Mouse (Mus musculus): ENCODE data around the gene Psmd13. TPM values are rescaled to one million over a fixed set of nuclear protein-coding genes. Genes with fewer than 3 reads are reported as not detected.

The Psmd13 gene
- total RNA-seq, 2 experiments from 2014 or later, result 118 to 127 TPM

DNA sequence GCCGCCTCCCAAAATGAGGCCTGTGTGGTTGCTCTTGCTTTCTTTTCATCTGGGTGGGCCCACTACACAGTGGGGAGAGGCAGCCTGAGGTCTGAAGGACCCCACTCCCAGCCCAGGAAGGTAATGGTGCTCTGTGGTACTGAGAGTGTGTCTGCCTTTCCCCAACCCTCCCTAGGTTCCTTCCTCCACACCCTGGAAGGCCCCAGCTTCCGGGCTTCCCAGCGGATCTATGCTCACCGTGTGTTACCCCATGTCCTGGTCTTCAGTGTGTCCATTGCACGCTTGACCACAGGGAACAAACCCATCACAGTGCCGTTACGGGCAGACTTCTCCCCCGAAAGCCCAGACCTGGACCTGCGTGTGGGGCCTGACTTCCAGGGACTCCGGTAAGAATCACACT, 61.0 kb downstream of the Psmd13 start:
- DNase-seq, result no peak

DNA sequence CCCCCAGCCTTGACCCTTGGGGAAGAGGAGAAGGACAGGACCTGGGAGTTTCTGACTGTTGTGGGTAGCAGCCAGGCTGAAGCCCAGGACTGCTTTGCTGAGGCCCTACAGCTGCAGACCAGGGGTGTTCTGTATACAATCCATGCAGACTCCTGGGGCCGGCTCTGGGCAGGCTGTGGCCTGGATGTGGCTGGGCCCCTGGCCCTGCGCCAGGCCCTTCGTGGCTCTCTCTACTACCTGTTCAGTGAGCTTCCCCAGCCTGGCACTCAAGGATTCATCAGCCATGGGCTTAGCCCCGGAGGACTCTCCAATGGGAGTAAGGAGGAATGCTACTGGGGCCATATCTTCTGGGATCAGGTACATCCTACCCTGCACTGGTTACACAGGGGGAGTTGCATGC, 61.6 kb downstream of the Psmd13 start:
- DNase-seq, result peak in 1 of 2 experiments; percentile 14

DNA sequence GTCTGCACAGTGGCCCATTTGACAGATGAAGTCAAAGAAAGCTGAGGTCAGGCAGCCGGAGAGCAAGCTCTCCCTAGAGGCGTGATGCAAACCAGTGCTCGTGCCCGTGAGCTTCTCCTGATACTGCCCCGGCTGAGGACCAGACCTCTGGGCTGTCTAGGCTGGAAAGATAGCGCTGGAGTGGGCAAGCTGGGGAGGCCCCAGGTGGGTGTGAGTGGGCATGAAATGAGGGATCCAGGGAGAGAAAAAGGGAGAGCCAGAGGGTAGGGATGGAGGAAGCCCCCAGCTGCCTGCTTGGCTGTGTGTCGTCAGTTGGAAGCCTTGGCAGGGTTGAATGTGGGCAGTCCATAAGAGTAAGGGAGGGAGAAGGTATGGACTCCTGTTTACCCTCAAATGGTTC, 62.5 kb downstream of the Psmd13 start:
- DNase-seq, result no peak

DNA sequence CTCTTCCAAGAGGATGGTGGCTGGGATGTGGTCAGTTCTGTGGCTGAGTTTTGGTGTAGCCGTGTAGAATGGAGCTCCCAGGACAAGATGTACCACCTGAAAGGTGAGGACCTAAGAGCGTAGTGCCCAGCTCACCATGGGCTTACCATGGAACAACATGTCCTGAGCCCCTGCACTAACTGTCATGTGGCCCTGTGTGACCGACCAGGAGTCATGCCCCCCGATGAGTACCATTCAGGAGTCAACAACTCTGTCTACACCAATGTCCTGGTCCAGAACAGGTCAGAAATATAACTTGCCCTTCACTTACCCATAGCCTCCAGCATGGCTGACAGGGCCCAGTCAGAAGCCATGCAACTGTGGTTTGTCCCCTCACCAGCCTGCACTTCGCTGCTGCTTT, 63.5 kb downstream of the Psmd13 start:
- DNase-seq, result no peak

DNA sequence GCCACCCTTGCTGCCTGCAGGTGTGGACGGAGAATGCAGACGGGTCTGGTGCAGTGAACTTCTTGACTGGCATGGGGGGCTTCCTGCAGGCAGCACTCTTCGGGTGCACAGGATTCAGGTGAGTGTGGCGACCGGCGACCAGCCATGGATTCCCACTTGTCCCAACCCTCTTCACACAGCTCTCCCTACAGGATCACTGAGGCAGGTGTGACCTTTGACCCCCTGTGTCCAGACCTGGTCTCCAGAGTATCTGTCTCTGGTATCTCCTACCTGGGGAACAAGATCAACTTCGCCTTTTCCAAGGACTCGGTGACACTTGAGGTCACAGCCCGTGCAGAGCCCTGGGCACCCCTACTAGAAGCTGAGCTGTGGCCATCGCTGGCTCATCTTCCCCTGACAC, 64.5 kb downstream of the Psmd13 start:
- DNase-seq, result no peak

DNA sequence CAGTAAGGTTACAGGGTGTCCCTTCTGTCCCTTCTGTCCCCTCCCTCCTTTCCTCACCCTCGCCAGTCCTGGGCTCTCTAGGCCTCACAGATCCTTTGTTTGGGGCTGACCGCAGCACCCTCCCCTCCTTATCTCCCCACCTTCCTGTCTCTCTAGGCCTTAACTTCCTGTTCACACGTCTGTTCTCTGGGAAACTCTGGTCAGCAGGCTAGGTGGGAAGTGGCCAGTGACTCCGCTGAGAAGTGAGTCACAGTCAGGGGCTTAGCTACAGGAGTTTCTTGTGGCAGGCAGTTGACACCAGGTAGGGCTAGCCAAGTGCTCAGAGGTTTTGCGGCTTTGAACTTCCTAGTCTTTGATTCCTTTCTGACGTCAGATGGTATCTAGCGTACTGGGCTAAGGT, 65.2 kb downstream of the Psmd13 start:
- no peak for DNase-seq

DNA sequence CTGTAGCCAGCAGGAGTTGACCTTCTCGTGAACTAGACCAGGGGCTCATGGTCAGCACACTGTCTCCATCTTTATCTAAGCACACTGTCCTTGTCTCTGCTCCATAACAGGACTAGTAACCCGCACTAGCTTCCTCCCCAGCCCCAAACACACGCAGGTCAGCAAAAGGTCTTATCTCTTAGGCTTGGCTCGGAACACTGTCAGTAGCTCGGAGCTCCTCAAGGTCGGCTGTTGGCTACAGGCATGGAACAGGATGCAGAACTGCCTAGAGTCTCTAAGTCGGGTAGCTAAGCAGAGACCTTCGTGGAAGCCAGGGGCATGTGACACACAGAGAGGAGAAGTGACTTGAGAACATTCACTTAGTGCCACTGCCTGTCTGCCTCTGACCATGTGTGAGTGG, 66.4 kb downstream of the Psmd13 start:
- DNase-seq, result peak; percentile 79 to 80

Other genes with a start within 250 kb of the Psmd13 start
- not detected for gene Olfr53, start 235.5 kb upstream of the Psmd13 start, total RNA-seq (2021)
- gene Olfr539, start 222.0 kb upstream of the Psmd13 start, total RNA-seq (2021), result not detected
- not detected for gene Olfr45, start 200.0 kb upstream of the Psmd13 start, total RNA-seq (2021)
- not detected for gene Olfr541, start 184.7 kb upstream of the Psmd13 start, total RNA-seq (2021)
- 100 to 1,000 TPM; 251 to 279 TPM for gene Cyp2e1, start 118.2 kb upstream of the Psmd13 start, total RNA-seq (2021)
- gene Syce1, start 94.1 kb upstream of the Psmd13 start, total RNA-seq (2021), result not detected
- 1 to 10 TPM; 2.7 to 3.4 TPM for gene Zfp941, start 59.8 kb upstream of the Psmd13 start, total RNA-seq (2021)
- gene Urah, start 47.0 kb upstream of the Psmd13 start, total RNA-seq (2021), result under 1 TPM in 1 of 2 experiments, not detected in 1; 0.70 TPM
- gene Scgb1c1, start 36.4 kb upstream of the Psmd13 start, total RNA-seq (2021), result not detected
- gene Odf3, start 34.2 kb upstream of the Psmd13 start, total RNA-seq (2021), result under 1 TPM in 1 of 2 experiments, not detected in 1; 0.26 TPM
- gene Gm45785, start 25.6 kb upstream of the Psmd13 start, total RNA-seq (2021), result 1 to 10 TPM in 1 of 2 experiments, not detected in 1; 1.3 TPM
- 10 to 100 TPM; 52.7 to 60.4 TPM for gene Ric8a, start 25.0 kb upstream of the Psmd13 start, total RNA-seq (2021)
- 10 to 100 TPM; 30.5 to 41.4 TPM for gene Bet1l, start 24.4 kb upstream of the Psmd13 start, total RNA-seq (2021)
- gene Sirt3, start 341 bp downstream of the Psmd13 start, total RNA-seq (2021), result 10 to 100 TPM; 31.3 to 33.8 TPM
- 1,000 to 10,000 TPM in 1 of 2 experiments, 100 to 1,000 TPM in 1; 964 to 1,065 TPM for gene Cox8b, start 18.5 kb downstream of the Psmd13 start, total RNA-seq (2021)
- 1 to 10 TPM in 1 of 2 experiments, under 1 TPM in 1; 0.99 to 1.1 TPM for gene Nlrp6, start 38.9 kb downstream of the Psmd13 start, total RNA-seq (2021)
- 10 to 100 TPM; 35.8 to 38.1 TPM for gene Pgghg, start 59.4 kb downstream of the Psmd13 start, total RNA-seq (2021)
- 1 to 10 TPM in 1 of 2 experiments, under 1 TPM in 1; 0.63 to 1.7 TPM for gene Ifitm5, start 68.3 kb downstream of the Psmd13 start, total RNA-seq (2021)
- gene Gm45717, start 74.0 kb downstream of the Psmd13 start, total RNA-seq (2021), result not detected
- 100 to 1,000 TPM; 430 to 633 TPM for gene Ifitm2, start 74.0 kb downstream of the Psmd13 start, total RNA-seq (2021)
- 1 to 10 TPM; 5.5 to 7.3 TPM for gene Ifitm1, start 85.3 kb downstream of the Psmd13 start, total RNA-seq (2021)
- 100 to 1,000 TPM; 135 to 191 TPM for gene Ifitm3, start 128.8 kb downstream of the Psmd13 start, total RNA-seq (2021)
- gene Ifitm6, start 136.0 kb downstream of the Psmd13 start, total RNA-seq (2021), result under 1 TPM in 1 of 2 experiments, not detected in 1; 0.99 TPM
- not detected for gene Gm17387, start 147.2 kb downstream of the Psmd13 start, total RNA-seq (2021)
- gene B4galnt4, start 179.1 kb downstream of the Psmd13 start, total RNA-seq (2021), result under 1 TPM; 0.83 to 0.95 TPM
- gene Pkp3, start 196.2 kb downstream of the Psmd13 start, total RNA-seq (2021), result 1 to 10 TPM; 1.4 to 1.5 TPM
- 1 to 10 TPM; 2.4 to 4.3 TPM for gene Sigirr, start 218.6 kb downstream of the Psmd13 start, total RNA-seq (2021)
- under 1 TPM; 0.30 TPM for gene Ano9, start 235.8 kb downstream of the Psmd13 start, total RNA-seq (2021)
- 10 to 100 TPM; 41.8 to 42.9 TPM for gene Ptdss2, start 240.4 kb downstream of the Psmd13 start, total RNA-seq (2021)